15 mouse cellular contexts compared by ENCODE assay signal in genomic region chr2:61592095-61592494, GRCm38 (mm10). TPM values are rescaled to one million over a fixed set of nuclear protein-coding genes. Genes with fewer than 3 reads are reported as not detected.
A peak's percentile ranks its signal among the peaks of the same experiment; 100 is the strongest.
DNase-seq lines count a peak whose midpoint lies in the region; ATAC-seq and TF ChIP-seq lines count a peak whose summit lies in the region.
"Had no signal": no experiment of that assay in that cellular context is flagged by ENCODE, and none has a peak within 500 bp of the region (broad histone marks: within the 10 kb centered on the region; RNA-seq: fewer than 3 reads in every experiment).

No protein-coding gene starts in this region.

- ATAC-seq in erythroid progenitor cell, adult 5-6 weeks (replicated peaks; ENCODE audit: low FRiP score, poor library complexity, severe bottlenecking) = peak; percentile 48
- ATAC-seq in liver, embryonic 15.5 days (ENCODE audit: insufficient read depth) = peak; percentile 25; the same call in 1 of the 2 replicates
- no peak for ATAC-seq in neural tube, embryonic 15.5 days (ENCODE audit: low FRiP score)

- no peaks in the 10 kb centered on the region for H3K9me3 ChIP-seq in CH12.LX (replicated peaks; ENCODE audit: low read length)
- H3K9me3 ChIP-seq in liver, embryonic 15.5 days (replicated peaks) = no peaks in the 10 kb centered on the region
- H3K9me3 ChIP-seq in neural tube, embryonic 15.5 days (replicated peaks) = no peaks in the 10 kb centered on the region
- H3K9me3 ChIP-seq in forebrain, embryonic 10.5 days = no peaks in the 10 kb centered on the region
- H3K9me3 ChIP-seq: embryonic facial prominence, embryonic 15.5 days; forebrain, embryonic 12.5 days; hindbrain, embryonic 10.5 days; limb, embryonic 10.5 days; midbrain, embryonic 10.5 days had no signal

- peak overlapping the region; percentile 5; the same call in 1 of the 2 replicates for H3K27ac ChIP-seq in CH12.LX (ENCODE audit: insufficient read depth, low read depth)
- H3K27ac ChIP-seq in liver, embryonic 15.5 days (replicated peaks) = peak overlapping the region; percentile 48; the same call in 1 of the 2 replicates
- no peak overlapping the region for H3K27ac ChIP-seq in neural tube, embryonic 15.5 days (replicated peaks)
- H3K27ac ChIP-seq in forebrain, embryonic 10.5 days = no peak overlapping the region
- H3K27ac ChIP-seq: embryonic facial prominence, embryonic 15.5 days; forebrain, embryonic 12.5 days; macrophage; stomach, postnatal 0 days had no signal

- 73% methylated on average over 3 of the region's 3 CpGs for WGBS in liver, embryonic 15.5 days (ENCODE audit: insufficient replicate concordance)
- 96% methylated on average over 3 of the region's 3 CpGs for WGBS in neural tube, embryonic 15.5 days
- 92% methylated on average over 3 of the region's 3 CpGs for WGBS in forebrain, embryonic 10.5 days

- no peaks in the 10 kb centered on the region for H3K27me3 ChIP-seq in CH12.LX (replicated peaks)
- H3K27me3 ChIP-seq in liver, embryonic 15.5 days = no peaks in the 10 kb centered on the region
- H3K27me3 ChIP-seq in neural tube, embryonic 15.5 days (replicated peaks) = no peaks in the 10 kb centered on the region
- H3K27me3 ChIP-seq in forebrain, embryonic 10.5 days (ENCODE audit: poor library complexity, severe bottlenecking) = no peaks in the 10 kb centered on the region
- H3K27me3 ChIP-seq: embryonic facial prominence, embryonic 15.5 days; forebrain, embryonic 12.5 days had no signal

- no peak overlapping the region for H3K9ac ChIP-seq in CH12.LX (ENCODE audit: insufficient read depth, low read depth)
- H3K9ac ChIP-seq in liver, embryonic 15.5 days = no peak overlapping the region
- H3K9ac ChIP-seq in neural tube, embryonic 15.5 days (replicated peaks) = no peak overlapping the region
- H3K9ac ChIP-seq: embryonic facial prominence, embryonic 15.5 days had no signal

- peak overlapping the region; percentile 61 for H3K4me2 ChIP-seq in CH12.LX (ENCODE audit: insufficient read depth, low read depth, poor library complexity, severe bottlenecking)
- H3K4me2 ChIP-seq in liver, embryonic 15.5 days = peak overlapping the region; percentile 70
- no peak overlapping the region for H3K4me2 ChIP-seq in neural tube, embryonic 15.5 days

- in situ Hi-C loops in CH12.LX (cut with MboI; ENCODE audit: low pct_ligation_motif_present, low pct_unique_long_range_greater_than_20kb, low sequenced_read_pairs) = no loop called here

- H3K4me3 ChIP-seq in CH12.LX (replicated peaks in 1 of 3; ENCODE audit: low read depth in 2 of 3, low read length in 2 of 3, poor library complexity in 1 of 3) = peak overlapping the region in 1 of 3 experiments; percentile 18
- no peak overlapping the region for H3K4me3 ChIP-seq in liver, embryonic 15.5 days (replicated peaks)
- no peak overlapping the region for H3K4me3 ChIP-seq in neural tube, embryonic 15.5 days (replicated peaks)
- H3K4me3 ChIP-seq in forebrain, embryonic 10.5 days = no peak overlapping the region

- peak; percentile 9 for DNase-seq in cerebellum, adult 9-11 months
- no peak for DNase-seq in cerebellum, postnatal 36 days
- no peak for DNase-seq in CH12.LX (ENCODE audit: extremely low read depth)
- no peak for DNase-seq in kidney, adult 18-20 months
- no peak for DNase-seq in forebrain, embryonic 10.5 days (ENCODE audit: extremely low spot score, low spot score)

- dilution Hi-C loops in CH12.LX (cut with MboI; ENCODE audit: extremely low pct_ligation_motif_present, extremely low pct_unique_long_range_greater_than_20kb, low sequenced_read_pairs) = no loop called here

- TF ChIP-seq RAD21 in CH12.LX (IDR thresholded peaks at IDR 0.05; ENCODE audit: low read depth, low read length) = no peak

- peaks cover 9 to 33% of the 10 kb centered on the region in 2 experiments for H3K36me3 ChIP-seq in CH12.LX (replicated peaks in 1 of 2; ENCODE audit: control insufficient read depth in 1 of 2, insufficient read depth in 1 of 2, low read length in 1 of 2)
- no peaks in the 10 kb centered on the region; the same call in 1 of the 2 replicates for H3K36me3 ChIP-seq in liver, embryonic 15.5 days (replicated peaks)
- H3K36me3 ChIP-seq in neural tube, embryonic 15.5 days = no peaks in the 10 kb centered on the region
- H3K36me3 ChIP-seq in forebrain, embryonic 10.5 days (replicated peaks) = no peaks in the 10 kb centered on the region
- H3K36me3 ChIP-seq: embryonic facial prominence, embryonic 15.5 days; forebrain, embryonic 12.5 days; hindbrain, embryonic 10.5 days; limb, embryonic 10.5 days; midbrain, embryonic 10.5 days had no signal

- H3K4me1 ChIP-seq in CH12.LX (ENCODE audit: control insufficient read depth in 1 of 2, insufficient read depth in 2 of 2) = peaks cover 9 to 65% of the 10 kb centered on the region in 2 experiments
- H3K4me1 ChIP-seq in liver, embryonic 15.5 days (replicated peaks) = peaks cover 20% of the 10 kb centered on the region
- peaks cover 14% of the 10 kb centered on the region for H3K4me1 ChIP-seq in neural tube, embryonic 15.5 days
- H3K4me1 ChIP-seq in forebrain, embryonic 10.5 days = peaks cover 10% of the 10 kb centered on the region

- TF ChIP-seq POLR2A in CH12.LX (IDR thresholded peaks at IDR 0.05; ENCODE audit: low read depth, low read length) = no peak

- TF ChIP-seq EP300 in CH12.LX (IDR thresholded peaks at IDR 0.05; ENCODE audit: low read length) = no peak

- peaks cover 64% of the 10 kb centered on the region for H3K79me2 ChIP-seq in CH12.LX (replicated peaks; ENCODE audit: control insufficient read depth, extremely low read depth, insufficient read depth, poor library complexity, severe bottlenecking)

- no peak for TF ChIP-seq CTCF in CH12.LX (conservative IDR thresholded peaks at IDR 0.05 in 1 of 2, IDR thresholded peaks at IDR 0.05 in 1 of 2; ENCODE audit: low read depth in 2 of 2, low read length in 2 of 2)

TF ChIP-seq in CH12.LX, 34 proteins besides CTCF, POLR2A, EP300 and RAD21:
- TF ChIP-seq MEF2A (IDR thresholded peaks at IDR 0.05; ENCODE audit: borderline replicate concordance, low read depth, low read length) (no peak), MAX (IDR thresholded peaks at IDR 0.05; ENCODE audit: low read length) (no peak), JUN (IDR thresholded peaks at IDR 0.05; ENCODE audit: insufficient read depth, low read depth, low read length) (no peak), ZC3H11A (IDR thresholded peaks at IDR 0.05; ENCODE audit: low read depth, low read length) (no peak), POLR2AphosphoS2 (IDR thresholded peaks at IDR 0.05; ENCODE audit: low read depth, low read length) (no peak), UBTF (IDR thresholded peaks at IDR 0.05; ENCODE audit: low read depth, low read length) (no peak), MXI1 (IDR thresholded peaks at IDR 0.05; ENCODE audit: low read depth, low read length) (no peak), SIN3A (IDR thresholded peaks at IDR 0.05; ENCODE audit: low read length) (no peak), PAX5 (IDR thresholded peaks at IDR 0.05; ENCODE audit: low read length) (no peak), BHLHE40 (IDR thresholded peaks at IDR 0.05; ENCODE audit: low read depth, low read length) (no peak)

RNA-seq across cellular contexts. Expression of gene Tank, which starts 13.7 kb away (rescaled TPM):
- total RNA-seq in CH12.LX (2012; rRNA removed) = 42.3 and 45.7 TPM in 2 replicates
- 152 and 180 TPM in 2 replicates for total RNA-seq in CH12.LX (2014; rRNA removed)
- 66.4 and 68.7 TPM in 2 replicates for polyA plus RNA-seq in CH12.LX (2012; ENCODE audit: insufficient read length, low read depth)
- total RNA-seq in erythroid progenitor cell, adult 5-6 weeks (2015; ENCODE audit: low replicate concordance) = 96.6 and 128 TPM in 2 replicates
- 73.3 and 83.4 TPM in 2 replicates for total RNA-seq in erythroid progenitor cell, adult 5-6 weeks (2017; ENCODE audit: low replicate concordance)
- polyA plus RNA-seq in liver, embryonic 15.5 days (2015; fragmentation: Nextera tagmentation; extraction: Ambion mirVana) = 19.6 and 20.5 TPM in 2 replicates
- 25.2 and 26.1 TPM in 2 replicates for polyA plus RNA-seq in neural tube, embryonic 15.5 days (2015; fragmentation: Nextera tagmentation; extraction: Ambion mirVana)
- 25.3 and 26.9 TPM in 2 replicates for polyA plus RNA-seq in forebrain, embryonic 10.5 days (2016; fragmentation: Nextera tagmentation; extraction: Ambion mirVana)

Comparison
In these comparisons a context has a peak if more than half of its experiments do, and no peak if none do; other contexts are left out.
1. H3K27ac ChIP-seq: peak in CH12.LX (single experiment) and liver, embryonic 15.5 days (single experiment); none in neural tube, embryonic 15.5 days (single experiment) and forebrain, embryonic 10.5 days (single experiment).